Mouse (Mus musculus): ENCODE measurements around the gene Notch1. TPM values are rescaled to one million over a fixed set of nuclear protein-coding genes. Genes with fewer than 3 reads are reported as not detected.

Gene Notch1
- polyA plus RNA-seq, 2 experiments from 2014 or later, result 21.9 to 33.0 TPM

Other genes with a start within 250 kb of the Notch1 start
- not detected for gene Ccdc187, start 222.1 kb downstream of the Notch1 start, polyA plus RNA-seq (2017; shearing (Covaris generic))
- gene Gpsm1, start 201.1 kb downstream of the Notch1 start, polyA plus RNA-seq (2017; shearing (Covaris generic)), result 1 to 10 TPM; 3.3 to 4.9 TPM
- 1 to 10 TPM; 6.4 to 7.1 TPM for gene Dnlz, start 164.6 kb downstream of the Notch1 start, polyA plus RNA-seq (2017; shearing (Covaris generic))
- gene Card9, start 155.7 kb downstream of the Notch1 start, polyA plus RNA-seq (2017; shearing (Covaris generic)), result under 1 TPM; 0.65 to 0.85 TPM
- 10 to 100 TPM; 25.6 to 56.4 TPM for gene Snapc4, start 136.0 kb downstream of the Notch1 start, polyA plus RNA-seq (2017; shearing (Covaris generic))
- 10 to 100 TPM; 38.2 to 38.9 TPM for gene Entr1, start 127.3 kb downstream of the Notch1 start, polyA plus RNA-seq (2017; shearing (Covaris generic))
- gene Pmpca, start 127.3 kb downstream of the Notch1 start, polyA plus RNA-seq (2017; shearing (Covaris generic)), result 100 to 1,000 TPM in 1 of 2 experiments, 10 to 100 TPM in 1; 84.7 to 128 TPM
- gene Inpp5e, start 107.5 kb downstream of the Notch1 start, polyA plus RNA-seq (2017; shearing (Covaris generic)), result 10 to 100 TPM in 1 of 2 experiments, 1 to 10 TPM in 1; 9.7 to 17.9 TPM
- gene Sec16a, start 71.4 kb downstream of the Notch1 start, polyA plus RNA-seq (2017; shearing (Covaris generic)), result 10 to 100 TPM; 24.8 to 31.7 TPM
- not detected for gene Egfl7, start 63.4 kb upstream of the Notch1 start, polyA plus RNA-seq (2017; shearing (Covaris generic))
- gene Gm20532, start 70.0 kb upstream of the Notch1 start, polyA plus RNA-seq (2017; shearing (Covaris generic)), result not detected
- gene Agpat2, start 87.8 kb upstream of the Notch1 start, polyA plus RNA-seq (2017; shearing (Covaris generic)), result 1 to 10 TPM; 5.8 to 7.7 TPM
- gene Fam69b, start 111.8 kb upstream of the Notch1 start, polyA plus RNA-seq (2017; shearing (Covaris generic)), result 1 to 10 TPM; 1.5 to 2.6 TPM
- gene Lcn4, start 154.6 kb upstream of the Notch1 start, polyA plus RNA-seq (2017; shearing (Covaris generic)), result under 1 TPM in 1 of 2 experiments, not detected in 1; 0.92 TPM

Data from CD4-positive, CD25-positive, alpha-beta regulatory T cell, adult 4 months (primary cell).